Mouse (Mus musculus) spleen, adult 12 weeks (tissue): ENCODE results near the gene Acbd3.

Source experiments
- DNase-seq: peaks from one replicate; pipeline ENCODE4 v3.0.0; 2022; ENCODE audit warnings: low spot score

Gene Acbd3

GRCm38 (mm10) chr1:180725704-180726179 lies at the start of gene Acbd3:
Gene Acbd3, plus strand, starts transcription at chr1:180726043.
- peak; percentile 86 for DNase-seq

- no peak for DNase-seq
Measured at GRCm38 (mm10) chr1:180691284-180691683, 34.6 kb upstream of the Acbd3 start.

GRCm38 (mm10) chr1:180696626-180697352 lies 29.1 kb upstream of the Acbd3 start, which contains the start of gene Mixl1:
Gene Mixl1, minus strand, starts transcription at chr1:180697034.
- DNase-seq, result no peak

- DNase-seq, result no peak
Measured at GRCm38 (mm10) chr1:180698063-180698462, 27.8 kb upstream of the Acbd3 start.

- no peak for DNase-seq
Measured at GRCm38 (mm10) chr1:180703400-180703799, 22.4 kb upstream of the Acbd3 start.

- no peak for DNase-seq
Measured at GRCm38 (mm10) chr1:180707368-180707767, 18.5 kb upstream of the Acbd3 start.

- DNase-seq, result no peak
Measured at GRCm38 (mm10) chr1:180707813-180708212, 18.0 kb upstream of the Acbd3 start.

- DNase-seq, result no peak
Measured at GRCm38 (mm10) chr1:180708935-180709776, 16.7 kb upstream of the Acbd3 start.

GRCm38 (mm10) chr1:180718756-180719155 lies 7.1 kb upstream of the Acbd3 start:
- no peak for DNase-seq

GRCm38 (mm10) chr1:180719483-180719882 lies 6.4 kb upstream of the Acbd3 start:
- no peak for DNase-seq

GRCm38 (mm10) chr1:180719951-180720689 lies 5.7 kb upstream of the Acbd3 start:
- peak; percentile 70 for DNase-seq

- no peak for DNase-seq
Measured at GRCm38 (mm10) chr1:180722608-180723007, 3.2 kb upstream of the Acbd3 start.

- DNase-seq, result no peak
Measured at GRCm38 (mm10) chr1:180723701-180724238, 2.1 kb upstream of the Acbd3 start.

- no peak for DNase-seq
Measured at GRCm38 (mm10) chr1:180726183-180726582, 340 bp downstream of the Acbd3 start.

- DNase-seq, result no peak
Measured at GRCm38 (mm10) chr1:180729231-180729630, 3.4 kb downstream of the Acbd3 start.

GRCm38 (mm10) chr1:180747827-180748226 lies 22.0 kb downstream of the Acbd3 start:
- DNase-seq, result no peak

GRCm38 (mm10) chr1:180752115-180752514 lies 26.3 kb downstream of the Acbd3 start:
- no peak for DNase-seq

- DNase-seq, result no peak
Measured at GRCm38 (mm10) chr1:180754376-180754775, 28.5 kb downstream of the Acbd3 start.

GRCm38 (mm10) chr1:180756711-180757110 lies 30.9 kb downstream of the Acbd3 start:
- no peak for DNase-seq

GRCm38 (mm10) chr1:180757252-180757955 lies 31.6 kb downstream of the Acbd3 start:
- DNase-seq, result no peak

- DNase-seq, result no peak
Measured at GRCm38 (mm10) chr1:180757956-180758520, 32.2 kb downstream of the Acbd3 start.
